Mouse (Mus musculus) G1E (cell line): ENCODE results near the gene Ramp2.

Experiments
- CTCF ChIP-seq: IDR thresholded peaks from 2 replicates; pipeline ENCODE4 v1.5.1; 2012; ENCODE audit warnings: low read depth, low read length, inconsistent platforms, mixed read lengths
- POLR2AphosphoS5 ChIP-seq: IDR thresholded peaks from 2 replicates; pipeline ENCODE4 v1.6.1; 2012; ENCODE audit warnings: low read depth, low read length, inconsistent platforms; ENCODE audit not compliant: insufficient replicate concordance

GRCm38 (mm10) chr11:101275309-101275708, 29.5 kb downstream of the Ramp2 start:
- TF ChIP-seq CTCF (no peak), POLR2AphosphoS5 (no peak)
